Mouse (Mus musculus): ENCODE data around the gene Pm20d1. TPM values are rescaled to one million over a fixed set of nuclear protein-coding genes. Genes with fewer than 3 reads are reported as not detected.

Pm20d1 gene
- polyA plus RNA-seq, 1 experiment from 2014 or later: 2.8 TPM

- no peak overlapping the region for H3K4me3 ChIP-seq (ENCODE audit: low read depth, low read length)
- H3K4me2 ChIP-seq: no peak overlapping the region
- ATAC-seq (replicated peaks; ENCODE audit: low FRiP score): no peak
- no peaks in the 10 kb centered on the region for H3K36me3 ChIP-seq (ENCODE audit: control insufficient read depth, insufficient read depth, low read length)
- H3K4me1 ChIP-seq (replicated peaks; ENCODE audit: control insufficient read depth, insufficient read depth, low read length): no peaks in the 10 kb centered on the region
- H3K9me3 ChIP-seq (ENCODE audit: control insufficient read depth, low read length): no peaks in the 10 kb centered on the region
- no peak overlapping the region for H3K9ac ChIP-seq (ENCODE audit: low read depth, low read length)
- H3K27ac ChIP-seq (ENCODE audit: low read depth, low read length): no peak overlapping the region
- H3K27me3 ChIP-seq (replicated peaks; ENCODE audit: control insufficient read depth, insufficient read depth, low read length): no peaks in the 10 kb centered on the region
- DNase-seq (ENCODE audit: low spot score): no peak
- WGBS: 84% methylated on average over 10 of the region's 10 CpGs
These were observed 23.7 kb downstream of the Pm20d1 start for GRCm38 (mm10) chr1:131820887-131821328.

- Histone ChIP-seq H3K9me3 (ENCODE audit: control insufficient read depth, low read length) (no peaks in the 10 kb centered on the region), H3K9ac (ENCODE audit: low read depth, low read length) (no peak overlapping the region), H3K27ac (ENCODE audit: low read depth, low read length) (no peak overlapping the region), H3K4me2 (no peak overlapping the region), H3K27me3 (replicated peaks; ENCODE audit: control insufficient read depth, insufficient read depth, low read length) (no peaks in the 10 kb centered on the region), H3K4me3 (ENCODE audit: low read depth, low read length) (no peak overlapping the region), H3K4me1 (replicated peaks; ENCODE audit: control insufficient read depth, insufficient read depth, low read length) (no peaks in the 10 kb centered on the region), H3K36me3 (ENCODE audit: control insufficient read depth, insufficient read depth, low read length) (no peaks in the 10 kb centered on the region)
- 78% methylated on average over 8 of the region's 8 CpGs for WGBS
- no peak for ATAC-seq (replicated peaks; ENCODE audit: low FRiP score)
- no peak for DNase-seq (ENCODE audit: low spot score)
These were observed 25.1 kb downstream of the Pm20d1 start for GRCm38 (mm10) chr1:131822292-131822691.

GRCm38 (mm10) chr1:131822856-131823492, 25.8 kb downstream of the Pm20d1 start:
- 87% methylated on average over 1 of the region's 1 CpGs for WGBS
- no peak for DNase-seq (ENCODE audit: low spot score)
- no peaks in the 10 kb centered on the region for H3K9me3 ChIP-seq (ENCODE audit: control insufficient read depth, low read length)
- H3K4me1 ChIP-seq (replicated peaks; ENCODE audit: control insufficient read depth, insufficient read depth, low read length): no peaks in the 10 kb centered on the region
- no peak for ATAC-seq (replicated peaks; ENCODE audit: low FRiP score)
- H3K27me3 ChIP-seq (replicated peaks; ENCODE audit: control insufficient read depth, insufficient read depth, low read length): no peaks in the 10 kb centered on the region
- H3K4me2 ChIP-seq: no peak overlapping the region
- no peak overlapping the region for H3K4me3 ChIP-seq (ENCODE audit: low read depth, low read length)
- H3K9ac ChIP-seq (ENCODE audit: low read depth, low read length): no peak overlapping the region
- no peaks in the 10 kb centered on the region for H3K36me3 ChIP-seq (ENCODE audit: control insufficient read depth, insufficient read depth, low read length)
- no peak overlapping the region for H3K27ac ChIP-seq (ENCODE audit: low read depth, low read length)

GRCm38 (mm10) chr1:131823563-131823962, 26.4 kb downstream of the Pm20d1 start:
- WGBS: 34% methylated on average over 5 of the region's 5 CpGs
- no peak overlapping the region for H3K4me2 ChIP-seq
- no peaks in the 10 kb centered on the region for H3K36me3 ChIP-seq (ENCODE audit: control insufficient read depth, insufficient read depth, low read length)
- no peak overlapping the region for H3K27ac ChIP-seq (ENCODE audit: low read depth, low read length)
- H3K27me3 ChIP-seq (replicated peaks; ENCODE audit: control insufficient read depth, insufficient read depth, low read length): no peaks in the 10 kb centered on the region
- ATAC-seq (replicated peaks; ENCODE audit: low FRiP score): no peak
- no peak overlapping the region for H3K9ac ChIP-seq (ENCODE audit: low read depth, low read length)
- no peaks in the 10 kb centered on the region for H3K4me1 ChIP-seq (replicated peaks; ENCODE audit: control insufficient read depth, insufficient read depth, low read length)
- H3K4me3 ChIP-seq (ENCODE audit: low read depth, low read length): no peak overlapping the region
- DNase-seq (ENCODE audit: low spot score): no peak
- H3K9me3 ChIP-seq (ENCODE audit: control insufficient read depth, low read length): no peaks in the 10 kb centered on the region

- H3K27me3 ChIP-seq (replicated peaks; ENCODE audit: control insufficient read depth, insufficient read depth, low read length): no peaks in the 10 kb centered on the region
- no peaks in the 10 kb centered on the region for H3K36me3 ChIP-seq (ENCODE audit: control insufficient read depth, insufficient read depth, low read length)
- 83% methylated on average over 11 of the region's 11 CpGs for WGBS
- H3K4me1 ChIP-seq (replicated peaks; ENCODE audit: control insufficient read depth, insufficient read depth, low read length): peaks cover 3% of the 10 kb centered on the region; the same call in 1 of the 2 replicates
- H3K9ac ChIP-seq (ENCODE audit: low read depth, low read length): no peak overlapping the region
- H3K4me3 ChIP-seq (ENCODE audit: low read depth, low read length): no peak overlapping the region
- H3K27ac ChIP-seq (ENCODE audit: low read depth, low read length): no peak overlapping the region
- no peak overlapping the region for H3K4me2 ChIP-seq
- ATAC-seq (replicated peaks; ENCODE audit: low FRiP score) (no peak), DNase-seq (ENCODE audit: low spot score) (no peak)
- no peaks in the 10 kb centered on the region for H3K9me3 ChIP-seq (ENCODE audit: control insufficient read depth, low read length)
These were observed 27.5 kb downstream of the Pm20d1 start for GRCm38 (mm10) chr1:131824528-131825181.

- peak; percentile 37 for ATAC-seq (replicated peaks; ENCODE audit: low FRiP score)
- H3K9me3 ChIP-seq (ENCODE audit: control insufficient read depth, low read length): no peaks in the 10 kb centered on the region
- DNase-seq (ENCODE audit: low spot score): no peak
- H3K9ac ChIP-seq (ENCODE audit: low read depth, low read length): peak within 1 kb of the TSS; percentile 86
- H3K4me1 ChIP-seq (replicated peaks; ENCODE audit: control insufficient read depth, insufficient read depth, low read length): peaks cover 3% of the 10 kb centered on the region; the same call in 1 of the 2 replicates
- H3K36me3 ChIP-seq (ENCODE audit: control insufficient read depth, insufficient read depth, low read length): peaks cover 3% of the 10 kb centered on the region; the same call in 1 of the 2 replicates
- WGBS: 2% methylated on average over 25 of the region's 25 CpGs
- no peaks in the 10 kb centered on the region for H3K27me3 ChIP-seq (replicated peaks; ENCODE audit: control insufficient read depth, insufficient read depth, low read length)
- peak within 1 kb of the TSS; percentile 58 for H3K27ac ChIP-seq (ENCODE audit: low read depth, low read length)
- H3K4me2 ChIP-seq: peak within 1 kb of the TSS; percentile 94
- H3K4me3 ChIP-seq (ENCODE audit: low read depth, low read length): peak within 1 kb of the TSS; percentile 81
These were observed 30.1 kb downstream of the Pm20d1 start, which contains the start of gene Slc41a1 for GRCm38 (mm10) chr1:131827207-131827786. TSS of gene Slc41a1 (plus strand) at chr1:131827493.

- Histone ChIP-seq H3K36me3 (ENCODE audit: control insufficient read depth, insufficient read depth, low read length) (peaks cover 3% of the 10 kb centered on the region; the same call in 1 of the 2 replicates), H3K9ac (ENCODE audit: low read depth, low read length) (peak overlapping the region; percentile 86), H3K4me2 (peak overlapping the region; percentile 94), H3K27ac (ENCODE audit: low read depth, low read length) (peak overlapping the region; percentile 58), H3K4me3 (ENCODE audit: low read depth, low read length) (peak overlapping the region; percentile 81), H3K9me3 (ENCODE audit: control insufficient read depth, low read length) (no peaks in the 10 kb centered on the region), H3K27me3 (replicated peaks; ENCODE audit: control insufficient read depth, insufficient read depth, low read length) (no peaks in the 10 kb centered on the region), H3K4me1 (replicated peaks; ENCODE audit: control insufficient read depth, insufficient read depth, low read length) (peaks cover 3% of the 10 kb centered on the region; the same call in 1 of the 2 replicates)
- under 1% methylated on average over 36 of the region's 36 CpGs for WGBS
- peak; percentile 95 for ATAC-seq (replicated peaks; ENCODE audit: low FRiP score)
- DNase-seq (ENCODE audit: low spot score): peak; percentile 98
These were observed 30.6 kb downstream of the Pm20d1 start for GRCm38 (mm10) chr1:131827787-131828258.

- peak; percentile 76 for DNase-seq (ENCODE audit: low spot score)
- Histone ChIP-seq H3K27me3 (replicated peaks; ENCODE audit: control insufficient read depth, insufficient read depth, low read length) (no peaks in the 10 kb centered on the region), H3K4me1 (replicated peaks; ENCODE audit: control insufficient read depth, insufficient read depth, low read length) (peaks cover 3% of the 10 kb centered on the region; the same call in 1 of the 2 replicates), H3K9ac (ENCODE audit: low read depth, low read length) (peak overlapping the region; percentile 86), H3K36me3 (ENCODE audit: control insufficient read depth, insufficient read depth, low read length) (peaks cover 3% of the 10 kb centered on the region; the same call in 1 of the 2 replicates), H3K27ac (ENCODE audit: low read depth, low read length) (peak overlapping the region; percentile 58), H3K4me2 (peak overlapping the region; percentile 94), H3K9me3 (ENCODE audit: control insufficient read depth, low read length) (no peaks in the 10 kb centered on the region), H3K4me3 (ENCODE audit: low read depth, low read length) (peak overlapping the region; percentile 81)
- 2% methylated on average over 21 of the region's 22 CpGs for WGBS
- peak; percentile 71 for ATAC-seq (replicated peaks; ENCODE audit: low FRiP score)
These were observed 31.3 kb downstream of the Pm20d1 start for GRCm38 (mm10) chr1:131828297-131829126.
